Comparison of ENCODE assay signal across 26 mouse cellular contexts in genomic region chr15:99307476-99307875, GRCm38 (mm10). TPM values are rescaled to one million over a fixed set of nuclear protein-coding genes. Genes with fewer than 3 reads are reported as not detected.
"Had no signal": no experiment of that assay in that cellular context is flagged by ENCODE, and none has a peak within 500 bp of the region (broad histone marks: within the 10 kb centered on the region; RNA-seq: fewer than 3 reads in every experiment).

No protein-coding gene starts in this region.

- H3K27ac ChIP-seq: heart, adult 2 months; heart, embryonic 13.5 days; heart, embryonic 15.5 days; hindbrain, embryonic 13.5 days; hindbrain, embryonic 15.5 days; hindbrain, postnatal 0 days; limb, embryonic 13.5 days; limb, embryonic 15.5 days; liver, embryonic 12.5 days; liver, embryonic 14.5 days had no signal

- H3K4me1 ChIP-seq: heart, embryonic 13.5 days; heart, embryonic 15.5 days; hindbrain, embryonic 13.5 days; hindbrain, embryonic 15.5 days; limb, embryonic 13.5 days; limb, embryonic 15.5 days; liver, embryonic 12.5 days had no signal

- DNase-seq: forebrain, postnatal 0 days; gastrocnemius, postnatal 14 days; gastrocnemius, postnatal 36 days; heart, adult 11 months; heart, adult 2 months; heart, postnatal 10 days; heart, postnatal 36 days; kidney, adult 11 months; kidney, postnatal 10 days; layer of hippocampus, adult 9-11 months; layer of hippocampus, postnatal 36 days; left cerebral cortex, postnatal 4 days had no signal

- H3K9ac ChIP-seq: forebrain, postnatal 0 days; heart, embryonic 13.5 days; heart, embryonic 15.5 days; hindbrain, embryonic 13.5 days; hindbrain, embryonic 15.5 days; limb, embryonic 13.5 days; limb, embryonic 15.5 days; liver, embryonic 12.5 days; liver, embryonic 14.5 days had no signal

- H3K9me3 ChIP-seq: heart, embryonic 13.5 days; heart, embryonic 15.5 days; hindbrain, embryonic 13.5 days; hindbrain, embryonic 15.5 days; limb, embryonic 13.5 days; limb, embryonic 15.5 days; liver, embryonic 12.5 days had no signal

- H3K4me2 ChIP-seq: heart, embryonic 11.5 days; heart, embryonic 13.5 days; heart, embryonic 15.5 days; hindbrain, embryonic 13.5 days; hindbrain, embryonic 15.5 days; limb, embryonic 13.5 days; limb, embryonic 15.5 days; liver, embryonic 12.5 days had no signal

- ATAC-seq: forebrain, postnatal 0 days; hindbrain, postnatal 0 days; intestine, embryonic 16.5 days; liver, embryonic 12.5 days had no signal

- H3K4me3 ChIP-seq: heart, adult 2 months; heart, embryonic 13.5 days; heart, embryonic 15.5 days; hindbrain, embryonic 13.5 days; hindbrain, embryonic 15.5 days; limb, embryonic 13.5 days; limb, embryonic 15.5 days; liver, embryonic 12.5 days had no signal

- H3K27me3 ChIP-seq: heart, embryonic 13.5 days; heart, embryonic 15.5 days; hindbrain, embryonic 13.5 days; hindbrain, embryonic 15.5 days; limb, embryonic 13.5 days; limb, embryonic 15.5 days; liver, embryonic 12.5 days had no signal

RNA-seq across cellular contexts. Expression of gene Fam186b, which starts 11.8 kb away (rescaled TPM):
- polyA plus RNA-seq: heart, adult 2 months; large intestine, adult 2 months; limb, embryonic 11.5 days; liver, adult 2 months had no signal
